Mouse (Mus musculus): ENCODE measurements at regions not wholly inside any gene's neighbourhood (a gene's known extent, or its start where the extent isn't known, plus 50 kb on each side); places are given as distances from the start of the nearest gene placed in this dataset.

GRCm38 (mm10) chr8:127964801-127965200 lies 393.6 kb upstream of the Nrp1 start:
- TF ChIP-seq HCFC1 (IDR thresholded peaks at IDR 0.05; ENCODE audit: borderline replicate concordance, insufficient read depth, low read length) (no peak), CHD2 (IDR thresholded peaks at IDR 0.05; ENCODE audit: low read depth, low read length) (no peak), ZNF384 (IDR thresholded peaks at IDR 0.05; ENCODE audit: low read depth, low read length) (no peak), MAFK (IDR thresholded peaks at IDR 0.05; ENCODE audit: insufficient read depth, low read depth, low read length) (no peak), ZC3H11A (IDR thresholded peaks at IDR 0.05; ENCODE audit: borderline replicate concordance, low read depth, low read length) (no peak)

Data from ES-E14 (cell line).